Mouse (Mus musculus): ENCODE results near the gene Acot12.

DNA sequence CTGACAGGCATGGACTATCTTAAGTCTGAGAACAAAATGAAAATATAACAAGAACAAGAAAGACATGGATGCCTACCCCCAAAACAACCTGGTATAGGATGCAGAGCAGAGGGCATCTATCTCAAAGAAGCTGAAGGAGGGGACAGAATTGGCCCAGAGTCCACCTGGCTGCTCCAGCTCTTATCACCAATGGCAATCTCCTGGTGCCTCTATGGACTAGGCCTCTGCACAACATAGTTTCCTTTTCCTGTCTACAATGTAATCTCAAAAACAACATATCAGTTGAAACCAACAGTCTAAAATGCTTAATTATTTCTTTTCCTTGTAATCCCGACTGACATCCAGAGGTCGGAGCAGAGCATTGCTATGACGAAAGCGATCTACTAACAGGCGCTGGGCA lies 36.8 kb downstream of the Acot12 start:
- no peak for TF ChIP-seq POLR2A (IDR thresholded peaks at IDR 0.05; ENCODE audit: borderline replicate concordance, control insufficient read depth, low read depth, low read length)
- TF ChIP-seq CTCF (IDR thresholded peaks at IDR 0.05; ENCODE audit: control insufficient read depth, insufficient read depth, low read length), result no peak

All from bone marrow, adult 2 months (tissue).